Mouse (Mus musculus) E14TG2a.4 (cell line): Measurements from ENCODE around the gene Mettl24.

Source experiments
- CTCF ChIP-seq: conservative IDR thresholded peaks from 2 replicates; pipeline ENCODE4 v1.5.1; 2014; ENCODE audit warnings: low read length
- POU5F1 ChIP-seq: IDR thresholded peaks from 2 replicates; pipeline ENCODE4 v1.6.1; 2014; ENCODE audit warnings: low read length, borderline replicate concordance

GRCm38 (mm10) chr10:40637331-40637730, 45.8 kb upstream of the Mettl24 start:
- TF ChIP-seq CTCF (no peak), POU5F1 (no peak)
